Mouse (Mus musculus): Measurements from ENCODE around the gene Cd3d. TPM values are rescaled to one million over a fixed set of nuclear protein-coding genes. Genes with fewer than 3 reads are reported as not detected.
"Not testable (repeated sequence)": the region's sequence is repeated elsewhere in the genome, so short reads cannot be mapped to it uniquely, and the experiment has no call there.

The Cd3d gene
- polyA plus RNA-seq, 1 experiment from 2014 or later: not detected

DNA sequence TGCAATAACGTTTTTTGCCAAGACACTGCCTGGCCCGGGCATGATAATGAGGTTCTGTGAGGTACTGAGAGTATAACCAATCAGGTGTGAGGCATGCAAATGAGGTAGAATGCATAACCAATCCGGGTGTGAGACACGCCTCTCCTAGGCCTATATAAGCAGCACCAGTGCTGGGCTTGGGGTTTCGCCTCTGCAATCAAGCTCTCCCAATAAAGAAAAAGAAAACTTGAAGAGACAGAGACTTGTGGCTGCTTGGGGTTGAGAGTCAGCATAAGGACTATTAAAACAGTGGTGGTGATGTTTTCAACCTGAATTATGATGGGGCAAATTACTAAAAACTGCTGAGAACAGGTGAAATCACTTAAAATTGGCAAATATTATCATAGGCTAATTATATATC lies 13.8 kb upstream of the Cd3d start:
- WGBS: 83% methylated on average over 5 of the region's 5 CpGs
- H3K27me3 ChIP-seq (ENCODE audit: insufficient read depth, low read length); H3K4me3 ChIP-seq (ENCODE audit: low read length); H3K36me3 ChIP-seq (ENCODE audit: insufficient read depth, low read length); ATAC-seq (ENCODE audit: low FRiP score, low TSS enrichment); H3K9ac ChIP-seq (replicated peaks; ENCODE audit: low read length); H3K4me2 ChIP-seq (replicated peaks; ENCODE audit: low read depth, low read length); H3K9me3 ChIP-seq (ENCODE audit: low read length); H3K27ac ChIP-seq (ENCODE audit: low read length): not testable (repeated sequence)
- H3K4me1 ChIP-seq (ENCODE audit: insufficient read depth, low read length): peaks cover 15% of the 10 kb centered on the region; the same call in 1 of the 2 replicates

DNA sequence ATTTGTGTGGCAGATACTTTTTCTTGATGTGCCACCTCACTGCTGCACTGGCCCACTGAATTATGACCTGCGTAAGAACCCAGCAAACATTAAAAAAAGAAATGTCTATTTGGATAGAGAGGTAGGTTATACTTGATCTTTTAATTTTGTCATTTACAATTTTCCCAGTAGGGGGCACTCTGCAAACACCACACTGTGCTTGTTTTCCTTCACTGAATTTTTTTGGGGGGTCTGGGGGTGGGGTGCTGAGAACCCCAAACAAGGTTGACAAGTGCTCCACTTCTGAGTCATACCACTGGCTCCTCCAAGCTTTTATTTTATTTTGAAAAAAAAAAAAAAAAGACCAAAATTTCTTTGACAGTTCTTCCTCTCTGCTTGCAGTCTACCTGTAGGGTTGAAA lies 12.1 kb upstream of the Cd3d start:
- H3K4me1 ChIP-seq (ENCODE audit: insufficient read depth, low read length): peaks cover 11% of the 10 kb centered on the region; the same call in 1 of the 2 replicates
- ATAC-seq (ENCODE audit: low FRiP score, low TSS enrichment): no peak
- H3K27ac ChIP-seq (ENCODE audit: low read length): no peak overlapping the region
- peaks cover 5% of the 10 kb centered on the region for H3K27me3 ChIP-seq (ENCODE audit: insufficient read depth, low read length)
- H3K9me3 ChIP-seq (ENCODE audit: low read length): no peaks in the 10 kb centered on the region
- 58% methylated on average over 1 of the region's 1 CpGs for WGBS
- H3K4me3 ChIP-seq (ENCODE audit: low read length): no peak overlapping the region
- no peak overlapping the region for H3K9ac ChIP-seq (replicated peaks; ENCODE audit: low read length)
- H3K4me2 ChIP-seq (replicated peaks; ENCODE audit: low read depth, low read length): no peak overlapping the region
- no peaks in the 10 kb centered on the region for H3K36me3 ChIP-seq (ENCODE audit: insufficient read depth, low read length)

DNA sequence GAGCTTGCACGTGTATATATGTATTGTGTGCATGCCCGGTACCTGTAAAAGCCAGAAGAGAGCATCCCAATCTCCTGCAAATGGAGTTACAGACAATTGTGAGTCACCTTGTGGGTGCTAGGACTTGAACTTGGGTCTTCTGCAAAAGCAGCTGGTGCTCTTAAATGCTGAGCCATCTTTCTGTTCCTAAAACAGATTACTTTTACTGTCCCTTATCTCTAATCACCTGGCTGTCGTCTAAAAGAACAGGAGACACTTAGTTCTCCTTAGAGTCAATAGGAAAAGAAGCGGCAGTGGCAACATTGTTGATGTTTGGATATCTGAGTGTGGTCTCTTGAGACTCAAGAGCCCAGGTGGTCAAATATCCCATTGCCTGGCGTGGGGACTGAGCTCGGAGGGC lies 3.8 kb upstream of the Cd3d start:
- Histone ChIP-seq H3K4me1 (ENCODE audit: insufficient read depth, low read length) (no peaks in the 10 kb centered on the region), H3K9me3 (ENCODE audit: low read length) (no peaks in the 10 kb centered on the region), H3K27me3 (ENCODE audit: insufficient read depth, low read length) (peaks cover 6% of the 10 kb centered on the region), H3K36me3 (ENCODE audit: insufficient read depth, low read length) (no peaks in the 10 kb centered on the region), H3K4me3 (ENCODE audit: low read length) (no peak overlapping the region), H3K27ac (ENCODE audit: low read length) (no peak overlapping the region), H3K9ac (replicated peaks; ENCODE audit: low read length) (no peak overlapping the region), H3K4me2 (replicated peaks; ENCODE audit: low read depth, low read length) (no peak overlapping the region)
- WGBS: 71% methylated on average over 6 of the region's 6 CpGs
- ATAC-seq (ENCODE audit: low FRiP score, low TSS enrichment): no peak

DNA sequence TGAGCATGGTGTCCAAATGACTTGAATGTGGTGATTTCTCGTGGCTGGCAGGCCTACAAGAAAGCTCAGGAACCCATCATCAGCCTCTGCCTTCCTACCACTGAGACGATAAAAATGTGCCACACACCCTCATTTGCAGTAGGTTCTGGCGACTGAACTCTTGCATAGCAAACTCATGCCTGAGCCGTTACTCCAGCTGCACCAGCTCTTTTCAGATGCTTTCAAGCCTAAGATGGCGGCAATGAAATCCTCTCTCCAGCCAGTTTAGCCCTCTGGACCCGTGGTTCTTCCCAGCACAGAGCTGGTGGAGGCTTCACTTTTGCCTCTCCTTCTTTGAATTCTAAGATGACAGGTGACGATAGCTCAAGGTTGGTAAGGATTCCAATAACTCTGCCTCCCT lies 1.8 kb upstream of the Cd3d start:
- no peaks in the 10 kb centered on the region for H3K36me3 ChIP-seq (ENCODE audit: insufficient read depth, low read length)
- no peak overlapping the region for H3K4me3 ChIP-seq (ENCODE audit: low read length)
- no peak overlapping the region for H3K9ac ChIP-seq (replicated peaks; ENCODE audit: low read length)
- ATAC-seq (ENCODE audit: low FRiP score, low TSS enrichment): no peak
- H3K4me1 ChIP-seq (ENCODE audit: insufficient read depth, low read length): no peaks in the 10 kb centered on the region
- H3K27ac ChIP-seq (ENCODE audit: low read length): no peak overlapping the region
- 81% methylated on average over 7 of the region's 7 CpGs for WGBS
- H3K9me3 ChIP-seq (ENCODE audit: low read length): no peaks in the 10 kb centered on the region
- H3K4me2 ChIP-seq (replicated peaks; ENCODE audit: low read depth, low read length): no peak overlapping the region
- H3K27me3 ChIP-seq (ENCODE audit: insufficient read depth, low read length): peaks cover 3% of the 10 kb centered on the region; the same call in 1 of the 2 replicates

DNA sequence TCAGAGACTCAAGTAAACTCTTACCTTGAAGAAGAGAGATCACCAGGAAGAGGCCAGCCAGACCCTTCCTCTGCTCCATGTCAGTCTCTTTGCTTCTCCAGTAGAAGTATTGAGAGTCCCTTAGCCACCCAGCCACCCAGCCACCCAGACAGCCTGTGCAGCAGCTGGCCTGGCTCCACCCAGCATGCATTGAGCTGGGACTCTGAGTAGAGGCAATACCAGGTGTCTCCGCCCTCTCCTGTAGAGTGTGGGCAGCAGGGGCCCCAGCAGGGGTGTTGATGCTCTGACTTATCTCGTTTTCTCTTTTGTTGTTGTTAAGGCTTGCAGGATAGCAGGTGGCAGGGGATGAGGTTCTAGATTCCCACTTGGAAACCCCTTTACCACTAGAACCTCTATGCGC lies 1.3 kb upstream of the Cd3d start, which contains the start of gene Cd3g:
Gene Cd3g (minus strand): TSS at position 190 of the 400 bp plus-strand sequence.
- no peak for ATAC-seq (ENCODE audit: low FRiP score, low TSS enrichment)
- 72% methylated on average over 3 of the region's 3 CpGs for WGBS
- Histone ChIP-seq H3K4me1 (ENCODE audit: insufficient read depth, low read length) (no peaks in the 10 kb centered on the region), H3K4me2 (replicated peaks; ENCODE audit: low read depth, low read length) (no peak within 1 kb of the TSS), H3K27me3 (ENCODE audit: insufficient read depth, low read length) (peaks cover 3% of the 10 kb centered on the region; the same call in 1 of the 2 replicates), H3K4me3 (ENCODE audit: low read length) (no peak within 1 kb of the TSS), H3K9me3 (ENCODE audit: low read length) (no peaks in the 10 kb centered on the region), H3K9ac (replicated peaks; ENCODE audit: low read length) (no peak within 1 kb of the TSS), H3K27ac (ENCODE audit: low read length) (no peak within 1 kb of the TSS), H3K36me3 (ENCODE audit: insufficient read depth, low read length) (no peaks in the 10 kb centered on the region)

DNA sequence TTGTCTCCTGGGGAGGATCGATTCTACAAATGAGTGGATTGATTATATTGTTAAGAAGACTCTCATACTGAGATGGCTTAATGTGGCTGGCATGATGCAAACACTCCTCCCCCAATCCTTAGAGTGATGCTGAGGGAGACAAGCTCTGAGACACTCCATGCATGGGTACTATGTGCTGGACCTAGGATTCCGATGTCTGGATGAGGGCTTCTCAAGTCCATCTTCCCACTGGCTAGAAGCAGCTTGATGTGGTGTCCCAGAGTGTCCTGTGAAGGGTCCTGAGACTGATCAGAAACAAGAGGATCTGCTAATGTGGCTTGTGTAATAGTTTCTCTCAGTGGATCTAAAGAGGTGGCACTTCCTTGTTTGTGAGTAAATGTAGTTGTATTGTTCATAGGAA lies 482 bp upstream of the Cd3d start:
- Histone ChIP-seq H3K27ac (ENCODE audit: low read length) (no peak overlapping the region), H3K9me3 (ENCODE audit: low read length) (no peaks in the 10 kb centered on the region), H3K4me2 (replicated peaks; ENCODE audit: low read depth, low read length) (no peak overlapping the region), H3K36me3 (ENCODE audit: insufficient read depth, low read length) (no peaks in the 10 kb centered on the region), H3K9ac (replicated peaks; ENCODE audit: low read length) (no peak overlapping the region), H3K27me3 (ENCODE audit: insufficient read depth, low read length) (no peaks in the 10 kb centered on the region; the same call in 1 of the 2 replicates), H3K4me3 (ENCODE audit: low read length) (no peak overlapping the region), H3K4me1 (ENCODE audit: insufficient read depth, low read length) (no peaks in the 10 kb centered on the region)
- WGBS: 90% methylated on average over 2 of the region's 2 CpGs
- no peak for ATAC-seq (ENCODE audit: low FRiP score, low TSS enrichment)

DNA sequence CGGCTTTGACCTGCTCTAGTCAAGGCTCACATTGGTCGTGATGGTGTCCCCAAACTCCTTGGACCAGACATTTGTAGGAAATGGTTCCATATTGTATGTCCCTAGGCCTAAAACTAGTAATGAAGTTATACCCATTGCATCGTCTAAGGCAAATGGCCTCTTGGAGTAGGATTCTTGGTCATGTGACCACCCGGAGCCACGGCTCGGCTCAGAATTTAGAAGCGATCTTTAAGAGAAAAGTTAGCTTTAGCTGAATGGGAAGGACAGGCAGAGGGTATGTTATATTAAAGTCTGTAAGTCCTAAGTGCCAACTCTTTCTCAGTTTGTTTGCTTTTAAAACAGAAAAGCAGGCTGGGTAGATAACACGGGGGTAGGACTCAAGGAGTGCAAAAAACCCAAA lies 495 bp downstream of the Cd3d start:
- ATAC-seq (ENCODE audit: low FRiP score, low TSS enrichment): no peak
- Histone ChIP-seq H3K27me3 (ENCODE audit: insufficient read depth, low read length) (no peaks in the 10 kb centered on the region; the same call in 1 of the 2 replicates), H3K27ac (ENCODE audit: low read length) (no peak overlapping the region), H3K9me3 (ENCODE audit: low read length) (no peaks in the 10 kb centered on the region), H3K9ac (replicated peaks; ENCODE audit: low read length) (no peak overlapping the region), H3K4me3 (ENCODE audit: low read length) (no peak overlapping the region), H3K4me2 (replicated peaks; ENCODE audit: low read depth, low read length) (no peak overlapping the region), H3K36me3 (ENCODE audit: insufficient read depth, low read length) (no peaks in the 10 kb centered on the region), H3K4me1 (ENCODE audit: insufficient read depth, low read length) (no peaks in the 10 kb centered on the region)
- 85% methylated on average over 8 of the region's 8 CpGs for WGBS

DNA sequence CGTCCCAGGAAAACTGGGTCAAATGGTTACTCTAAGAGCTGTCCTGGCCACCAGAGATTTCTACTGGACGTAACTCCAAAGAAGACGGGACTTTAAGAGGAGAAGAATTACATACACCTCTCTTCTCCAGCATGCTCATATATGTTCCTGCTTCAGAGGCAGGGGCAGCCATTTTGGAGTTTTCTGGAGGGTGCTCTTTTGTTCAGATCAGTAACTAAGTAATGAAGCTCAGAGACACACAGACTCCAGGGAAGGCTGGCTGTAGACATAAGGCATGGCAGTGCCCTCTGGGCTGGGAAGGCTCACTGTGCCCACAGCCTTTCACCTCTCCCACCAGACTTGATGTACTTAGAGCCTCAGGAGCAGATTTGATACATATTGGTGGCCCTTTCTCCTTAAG lies 945 bp downstream of the Cd3d start:
- H3K4me1 ChIP-seq (ENCODE audit: insufficient read depth, low read length): no peaks in the 10 kb centered on the region
- no peak overlapping the region for H3K9ac ChIP-seq (replicated peaks; ENCODE audit: low read length)
- no peak overlapping the region for H3K4me2 ChIP-seq (replicated peaks; ENCODE audit: low read depth, low read length)
- no peaks in the 10 kb centered on the region for H3K9me3 ChIP-seq (ENCODE audit: low read length)
- H3K27me3 ChIP-seq (ENCODE audit: insufficient read depth, low read length): no peaks in the 10 kb centered on the region
- H3K36me3 ChIP-seq (ENCODE audit: insufficient read depth, low read length): no peaks in the 10 kb centered on the region
- H3K4me3 ChIP-seq (ENCODE audit: low read length): no peak overlapping the region
- 91% methylated on average over 3 of the region's 3 CpGs for WGBS
- H3K27ac ChIP-seq (ENCODE audit: low read length): no peak overlapping the region
- ATAC-seq (ENCODE audit: low FRiP score, low TSS enrichment): no peak

DNA sequence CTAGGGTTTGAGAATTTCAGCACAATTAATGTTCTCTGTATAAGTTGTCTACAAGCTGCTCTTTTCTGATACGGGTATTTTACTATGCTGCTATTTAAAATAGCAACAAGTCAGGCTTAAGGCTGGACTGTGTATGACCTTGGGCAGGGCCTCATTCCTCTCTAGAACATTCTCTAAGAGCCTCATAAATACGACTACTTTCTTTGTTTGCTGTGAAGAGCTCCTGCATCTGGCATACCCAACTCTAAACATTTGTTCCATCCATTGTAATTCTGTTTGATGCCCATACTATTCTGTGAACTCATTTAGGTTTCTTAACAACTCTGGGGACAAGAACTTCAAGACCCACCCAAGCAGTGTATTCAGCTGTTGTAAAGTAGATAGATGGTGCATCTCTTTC lies 1.4 kb downstream of the Cd3d start:
- H3K36me3 ChIP-seq (ENCODE audit: insufficient read depth, low read length): no peaks in the 10 kb centered on the region

DNA sequence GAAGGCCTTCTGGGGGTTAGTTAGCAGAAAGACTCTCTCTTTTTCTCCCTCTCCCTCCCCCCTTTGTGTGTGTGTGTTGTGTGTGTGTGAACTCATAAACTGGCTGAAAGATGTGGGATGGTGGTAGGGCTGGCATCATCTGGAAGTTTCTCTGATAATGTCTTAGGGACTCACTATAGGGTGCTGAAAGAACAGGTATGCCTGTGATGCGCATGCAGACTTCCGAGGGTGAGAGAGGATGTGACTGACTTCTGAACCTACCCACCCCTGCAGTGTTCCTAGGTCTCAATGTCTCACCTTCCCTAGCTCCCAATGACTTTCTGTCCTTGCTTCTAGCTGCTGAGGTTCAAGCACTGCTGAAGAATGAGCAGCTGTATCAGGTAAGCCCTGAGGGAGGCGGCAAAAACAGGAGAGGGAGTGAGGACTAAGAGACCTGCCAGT lies 4.2 kb downstream of the Cd3d start:
- no peaks in the 10 kb centered on the region for H3K9me3 ChIP-seq (ENCODE audit: low read length)
- no peaks in the 10 kb centered on the region for H3K4me1 ChIP-seq (ENCODE audit: insufficient read depth, low read length)
- H3K36me3 ChIP-seq (ENCODE audit: insufficient read depth, low read length): no peaks in the 10 kb centered on the region
- H3K4me2 ChIP-seq (replicated peaks; ENCODE audit: low read depth, low read length): no peak overlapping the region
- WGBS: 82% methylated on average over 3 of the region's 3 CpGs
- no peak overlapping the region for H3K9ac ChIP-seq (replicated peaks; ENCODE audit: low read length)
- H3K27me3 ChIP-seq (ENCODE audit: insufficient read depth, low read length): no peaks in the 10 kb centered on the region
- no peak overlapping the region for H3K27ac ChIP-seq (ENCODE audit: low read length)
- H3K4me3 ChIP-seq (ENCODE audit: low read length): no peak overlapping the region
- no peak for ATAC-seq (ENCODE audit: low FRiP score, low TSS enrichment)

More for the DNA sequence above, 1.4 kb downstream of the Cd3d start:
- 85% methylated on average over 2 of the region's 2 CpGs for WGBS
- H3K4me3 ChIP-seq (ENCODE audit: low read length): no peak overlapping the region
- no peak for ATAC-seq (ENCODE audit: low FRiP score, low TSS enrichment)
- no peak overlapping the region for H3K4me2 ChIP-seq (replicated peaks; ENCODE audit: low read depth, low read length)
- H3K9ac ChIP-seq (replicated peaks; ENCODE audit: low read length): no peak overlapping the region
- no peaks in the 10 kb centered on the region for H3K27me3 ChIP-seq (ENCODE audit: insufficient read depth, low read length)
- no peaks in the 10 kb centered on the region for H3K9me3 ChIP-seq (ENCODE audit: low read length)
- H3K27ac ChIP-seq (ENCODE audit: low read length): no peak overlapping the region
- H3K4me1 ChIP-seq (ENCODE audit: insufficient read depth, low read length): no peaks in the 10 kb centered on the region

All from kidney, embryonic 16.5 days (tissue).